Mouse (Mus musculus) ES-E14 (cell line): ENCODE measurements around the gene Hcfc1. TPM values are rescaled to one million over a fixed set of nuclear protein-coding genes. Genes with fewer than 3 reads are reported as not detected.
A peak's percentile ranks its signal among the peaks of the same experiment; 100 is the strongest.

Source experiments
- DNase-seq: peaks from one replicate; pipeline ENCODE4 v3.0.0-alpha.2; 2013; ENCODE audit warnings: low read depth, low spot score
- H3K27ac ChIP-seq: 2 replicates; pipeline ENCODE4 v1.5.1; 2012; ENCODE audit warnings: low read depth, mild to moderate bottlenecking, low read length, moderate library complexity, mixed read lengths; ENCODE audit not compliant: poor library complexity, insufficient read depth, severe bottlenecking
- H3K36me3 ChIP-seq: 2 replicates; pipeline ENCODE4 v1.6.1; 2012; ENCODE audit warnings: mild to moderate bottlenecking, low read length, moderate library complexity, mixed read lengths; ENCODE audit not compliant: control insufficient read depth, poor library complexity, insufficient read depth, severe bottlenecking
- H3K4me1 ChIP-seq, 2 experiments: fragments of 150-350 bp in 1 of 2; sonication (generic) in 1 of 2; 2 replicates each; pipeline ENCODE4 v1.6.1; 2012; ENCODE audit warnings: low read length in 2 of 2, mild to moderate bottlenecking in 1 of 2, mixed read lengths in 1 of 2; ENCODE audit not compliant: control insufficient read depth in 2 of 2, insufficient read depth in 2 of 2, poor library complexity in 1 of 2
- H3K4me3 ChIP-seq, 2 experiments: fragments of 150-350 bp in 1 of 2; sonication (generic) in 1 of 2; 2 replicates each; pipeline ENCODE4 v1.5.1; 2012; ENCODE audit warnings: low read length in 2 of 2, low read depth in 1 of 2, mild to moderate bottlenecking in 1 of 2, mixed read lengths in 1 of 2; ENCODE audit not compliant: insufficient read depth in 1 of 2, poor library complexity in 1 of 2, severe bottlenecking in 1 of 2
- H3K9ac ChIP-seq: 2 replicates; pipeline ENCODE4 v1.6.1; 2012; ENCODE audit warnings: low read depth, mild to moderate bottlenecking, low read length, mixed read lengths; ENCODE audit not compliant: poor library complexity, insufficient read depth, severe bottlenecking
- H3K9me3 ChIP-seq: fragments of 150-350 bp; sonication (generic); 2 replicates; pipeline ENCODE4 v1.6.1; 2012; ENCODE audit warnings: low read depth, mild to moderate bottlenecking, low read length; ENCODE audit not compliant: control insufficient read depth, insufficient read depth
- CHD2 ChIP-seq: IDR thresholded peaks from 2 replicates; pipeline ENCODE4 v1.6.1; 2014; ENCODE audit warnings: mild to moderate bottlenecking, low read depth, low read length, inconsistent platforms
- HCFC1 ChIP-seq: IDR thresholded peaks from 2 replicates; pipeline ENCODE4 v1.6.1; 2012; ENCODE audit warnings: low read length, inconsistent platforms, borderline replicate concordance; ENCODE audit not compliant: insufficient read depth
- MAFK ChIP-seq: IDR thresholded peaks from 2 replicates; pipeline ENCODE4 v1.6.1; 2014; ENCODE audit warnings: mild to moderate bottlenecking, low read depth, low read length, inconsistent platforms; ENCODE audit not compliant: insufficient read depth
- ZC3H11A ChIP-seq: IDR thresholded peaks from 2 replicates; pipeline ENCODE4 v1.6.1; 2012; ENCODE audit warnings: low read depth, mild to moderate bottlenecking, inconsistent platforms, low read length, borderline replicate concordance
- ZNF384 ChIP-seq: IDR thresholded peaks from 2 replicates; pipeline ENCODE4 v1.6.1; 2012; ENCODE audit warnings: low read depth, low read length, inconsistent platforms
- in situ Hi-C, 2 experiments: fragments of 600-800 bp; cut with MboI; formaldehyde crosslinking; loops; one replicate each; pipeline ENCODE4 v1.15.1; 2025; ENCODE audit warnings: low sequenced_read_pairs in 2 of 2, inconsistent platforms in 1 of 2; ENCODE audit not compliant: unreplicated experiment in 2 of 2
- total RNA-seq: library from RNA; depleted of rRNA; stranded (reverse); fragments of 300-350 nt; gene quantifications from 2 replicates; pipeline ENCODE4 v1.2.3, GENCODE M21; 2012

Hcfc1 gene
- total RNA-seq, 1 experiment = 95.7 TPM

DNA sequence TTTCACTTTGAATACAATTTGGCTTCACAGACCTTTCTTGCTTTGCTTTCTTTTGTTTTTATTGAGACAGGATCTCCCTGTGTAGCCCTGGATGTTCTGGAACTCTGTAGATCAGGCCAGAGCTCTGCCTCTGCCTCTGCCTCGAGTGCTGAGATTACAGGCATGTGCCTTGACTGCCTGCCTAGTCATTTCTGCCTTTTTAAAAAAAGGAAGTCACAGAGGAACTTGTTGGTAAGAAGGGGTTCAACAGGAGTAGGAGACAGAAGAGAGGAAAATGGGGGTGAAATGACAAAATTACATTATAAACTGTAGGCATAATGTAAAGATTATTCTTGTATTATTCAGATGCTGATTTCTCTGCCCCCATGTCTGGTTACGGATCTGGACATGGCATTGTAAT lies 37.5 kb upstream of the Hcfc1 start:
- no peaks in the 10 kb centered on the region for H3K36me3 ChIP-seq
- TF ChIP-seq MAFK (no peak), HCFC1 (no peak), CHD2 (no peak), ZC3H11A (no peak), ZNF384 (no peak)
- in situ Hi-C loops = no loop called here

DNA sequence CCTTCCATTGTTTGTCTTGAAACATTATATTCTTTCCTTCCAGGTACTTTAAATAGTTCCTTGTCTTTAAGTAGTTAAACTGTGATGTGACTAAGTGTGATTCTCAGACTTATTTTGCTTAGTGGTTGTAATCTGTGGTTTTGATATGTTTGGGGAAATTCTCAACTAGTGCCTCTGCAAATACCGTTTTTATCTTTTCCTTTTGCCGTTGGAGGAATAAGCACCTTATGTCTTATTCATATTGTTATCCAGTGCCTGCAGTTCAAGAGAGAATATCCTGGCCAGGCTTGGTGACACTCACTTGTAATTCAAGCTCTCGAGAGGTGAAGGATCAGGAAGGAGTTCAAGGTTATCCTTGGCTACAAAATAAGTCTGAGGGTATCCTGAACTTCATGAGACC lies 34.9 kb upstream of the Hcfc1 start:
- peak overlapping the region; percentile 58; the same call in 1 of the 2 replicates for H3K27ac ChIP-seq
- H3K9me3 ChIP-seq = no peaks in the 10 kb centered on the region
- H3K36me3 ChIP-seq = no peaks in the 10 kb centered on the region
- in situ Hi-C loops = no loop called here
- no peak overlapping the region for H3K4me3 ChIP-seq
- H3K9ac ChIP-seq = no peak overlapping the region
- peaks cover 0 to 3% of the 10 kb centered on the region in 2 experiments; a peak in 1 of 4 replicates for H3K4me1 ChIP-seq
- TF ChIP-seq HCFC1 = no peak
- TF ChIP-seq CHD2 = no peak
- no peak for TF ChIP-seq ZNF384
- no peak for TF ChIP-seq ZC3H11A
- no peak for TF ChIP-seq MAFK
- DNase-seq = no peak

More for the DNA sequence above, 37.5 kb upstream of the Hcfc1 start:
- Histone ChIP-seq H3K27ac (no peak overlapping the region), H3K4me3 (no peak overlapping the region), H3K9ac (no peak overlapping the region), H3K4me1 (peaks cover 3 to 5% of the 10 kb centered on the region in 2 experiments; a peak in 1 of 4 replicates), H3K9me3 (no peaks in the 10 kb centered on the region)
- DNase-seq = no peak

DNA sequence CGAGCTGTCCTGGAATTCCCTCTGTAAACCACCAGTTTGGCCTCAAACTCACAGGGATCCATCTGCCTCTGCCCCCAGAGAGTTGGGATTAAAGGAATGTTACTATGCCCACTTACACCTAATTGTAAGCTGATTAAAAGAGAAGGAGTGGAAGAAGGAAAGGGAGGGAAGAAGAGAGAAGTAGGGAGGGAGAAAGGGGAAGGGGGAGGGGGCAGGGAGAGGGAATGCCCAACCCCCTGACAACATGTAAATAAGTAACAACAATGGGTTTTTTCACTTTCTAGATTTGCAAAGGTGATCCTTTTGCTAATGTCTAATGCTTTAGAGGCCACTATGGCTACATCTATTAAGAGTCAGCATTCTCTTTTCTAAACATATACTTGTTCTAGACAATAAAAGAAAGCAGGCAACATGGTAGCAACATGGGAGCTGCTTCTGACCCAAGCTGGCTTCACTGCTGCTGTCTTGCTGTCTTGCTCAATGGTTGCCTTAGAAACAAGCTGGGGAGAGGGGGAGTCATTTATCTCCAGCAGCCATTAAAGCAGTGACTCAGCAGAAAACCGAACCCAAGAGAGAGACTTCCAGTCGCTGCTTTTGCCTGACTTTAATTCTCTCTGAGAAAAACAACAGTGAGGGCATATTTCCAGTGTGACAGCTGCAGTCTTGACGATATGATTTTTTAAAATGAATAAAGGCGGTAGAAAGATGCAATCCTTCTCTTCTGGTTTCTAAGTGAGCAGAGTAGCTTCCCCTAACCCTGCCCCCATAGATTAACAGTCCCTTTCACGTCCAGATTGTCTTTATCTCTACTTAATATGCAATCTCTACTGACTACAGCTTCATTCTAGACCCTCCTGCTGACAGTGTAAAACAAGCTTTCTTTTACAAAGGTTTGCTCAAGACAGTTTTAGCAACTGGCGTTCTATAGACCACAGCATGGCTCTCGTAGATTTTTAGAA lies 33.0 kb upstream of the Hcfc1 start:
- Histone ChIP-seq H3K4me3 (no peak overlapping the region), H3K4me1 (peaks cover 0 to 3% of the 10 kb centered on the region in 2 experiments; a peak in 1 of 4 replicates), H3K9me3 (no peaks in the 10 kb centered on the region), H3K36me3 (no peaks in the 10 kb centered on the region), H3K27ac (peak overlapping the region; percentile 91; the same call in 1 of the 2 replicates), H3K9ac (peak overlapping the region; percentile 24; the same call in 1 of the 2 replicates)
- TF ChIP-seq ZC3H11A (no peak), MAFK (peak; percentile 98)
- in situ Hi-C loops = no loop called here
- peak; percentile 39 for DNase-seq

DNA sequence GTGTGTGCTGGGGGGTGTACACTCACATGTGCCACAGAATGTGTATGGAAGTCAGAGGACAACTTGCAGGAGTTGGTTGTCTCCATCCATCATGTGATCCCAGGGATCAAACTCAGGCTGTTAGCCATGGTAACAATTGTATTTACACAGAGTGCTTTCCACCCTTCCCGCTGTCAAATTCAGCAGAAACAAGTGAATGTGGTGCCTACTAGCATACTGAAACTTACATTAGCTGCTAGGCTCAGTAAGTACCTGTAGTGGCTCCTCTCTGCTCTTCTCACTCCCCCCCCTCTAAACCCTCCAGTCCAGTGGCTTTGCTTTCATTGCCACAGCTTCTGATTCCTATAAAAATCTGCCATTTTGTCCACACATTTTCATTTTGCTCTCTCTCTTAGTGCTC lies 11.6 kb upstream of the Hcfc1 start:
- TF ChIP-seq ZNF384 = no peak
- no peak for TF ChIP-seq MAFK
- TF ChIP-seq ZC3H11A = no peak
- no peak for TF ChIP-seq HCFC1
- no peak for TF ChIP-seq CHD2
- Histone ChIP-seq H3K27ac (no peak overlapping the region), H3K4me3 (no peak overlapping the region), H3K9ac (no peak overlapping the region), H3K9me3 (no peaks in the 10 kb centered on the region), H3K36me3 (no peaks in the 10 kb centered on the region), H3K4me1 (no peaks in the 10 kb centered on the region)
- in situ Hi-C loops = no loop called here
- no peak for DNase-seq
